Mouse (Mus musculus) lung, adult 2 months (tissue): ENCODE results near the gene Ccr10. TPM values are rescaled to one million over a fixed set of nuclear protein-coding genes. Genes with fewer than 3 reads are reported as not detected.

Experiments
- DNase-seq: peaks from one replicate; pipeline ENCODE4 v3.0.0; 2022
- H3K4me1 ChIP-seq: fragments of 200-500 bp; 2 replicates; pipeline ENCODE4 v1.6.1; 2011; ENCODE audit warnings: low read length; ENCODE audit not compliant: control insufficient read depth, insufficient read depth
- H3K4me3 ChIP-seq: fragments of 200-500 bp; replicated peaks from 2 replicates; pipeline ENCODE3; 2011; ENCODE audit warnings: low read depth, mild to moderate bottlenecking, control low read depth, low read length; ENCODE audit errors: extremely low read depth
- CTCF ChIP-seq: fragments of 200-500 bp; IDR thresholded peaks from 2 replicates; pipeline ENCODE4 v1.5.1; 2011; ENCODE audit warnings: mild to moderate bottlenecking, low read length, control low read depth; ENCODE audit not compliant: insufficient read depth
- POLR2A ChIP-seq: fragments of 200-500 bp; IDR thresholded peaks from 2 replicates; pipeline ENCODE4 v1.6.1; 2011; ENCODE audit warnings: low read depth, mild to moderate bottlenecking, control low read depth, low read length, borderline replicate concordance; ENCODE audit errors: extremely low read depth
- WGBS: fragments of 180-500 bp; shearing (Covaris S2); methylation state at CpG from one replicate; pipeline ENCODE4 v1.1.7; 2018; 5-methylcytosine and 5-hydroxymethylcytosine counted together
- polyA plus RNA-seq: library from polyadenylated mRNA; depleted of rRNA; stranded (reverse); fragments of >200 nt; gene quantifications from 2 replicates; pipeline ENCODE4 v1.2.3, GENCODE M21; 2012; rRNA removed

Ccr10 gene
- polyA plus RNA-seq: 0.45 and 0.62 TPM in 2 replicates

DNA sequence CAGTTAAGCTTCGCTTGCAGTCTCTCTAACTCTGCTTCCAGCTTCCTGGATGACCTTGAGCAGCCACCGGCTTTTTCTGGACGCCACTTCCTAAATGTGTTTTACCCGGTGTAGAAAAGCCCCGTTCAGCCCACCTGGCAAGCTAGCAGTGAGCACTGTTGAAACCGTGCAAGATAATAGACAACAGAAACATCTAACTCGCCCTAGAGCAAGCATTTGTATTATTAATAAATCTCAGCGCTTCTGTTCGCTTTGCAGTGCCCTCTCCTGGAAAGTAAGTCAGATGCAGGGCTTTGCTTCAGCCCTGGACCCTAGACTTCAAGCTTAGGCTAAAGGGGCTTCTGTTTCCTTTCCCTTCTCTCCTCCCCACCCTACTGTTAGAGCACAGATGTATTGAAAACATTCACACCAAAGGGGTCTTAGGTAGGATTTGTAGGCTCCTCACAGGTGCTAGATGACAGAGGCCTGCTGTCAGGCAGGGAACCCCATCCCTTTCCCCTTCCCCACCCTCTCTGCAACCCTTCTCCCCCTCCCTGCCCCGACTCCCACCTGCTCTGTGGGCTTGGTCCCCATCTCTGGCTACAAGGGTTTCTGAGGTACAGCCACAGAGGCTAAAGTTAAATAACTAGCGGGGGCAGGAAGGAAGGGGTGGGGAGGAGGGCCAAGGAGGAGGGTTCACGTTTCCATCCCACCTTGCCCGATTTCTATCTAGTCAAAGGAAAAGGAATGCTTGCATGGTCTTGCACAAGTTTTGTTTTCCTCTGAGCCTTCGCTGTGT lies at the start of gene Ccr10:
Ccr10 (minus strand) TSS at position 593 of the 778 bp plus-strand sequence.
- TF ChIP-seq CTCF: peak; percentile 38
- no peak for TF ChIP-seq POLR2A
- peaks cover 18% of the 10 kb centered on the region for H3K4me1 ChIP-seq
- WGBS: 20% methylated on average over 14 of the region's 14 CpGs
- peak within 1 kb of the TSS; percentile 37 for H3K4me3 ChIP-seq
- no peak for DNase-seq

DNA sequence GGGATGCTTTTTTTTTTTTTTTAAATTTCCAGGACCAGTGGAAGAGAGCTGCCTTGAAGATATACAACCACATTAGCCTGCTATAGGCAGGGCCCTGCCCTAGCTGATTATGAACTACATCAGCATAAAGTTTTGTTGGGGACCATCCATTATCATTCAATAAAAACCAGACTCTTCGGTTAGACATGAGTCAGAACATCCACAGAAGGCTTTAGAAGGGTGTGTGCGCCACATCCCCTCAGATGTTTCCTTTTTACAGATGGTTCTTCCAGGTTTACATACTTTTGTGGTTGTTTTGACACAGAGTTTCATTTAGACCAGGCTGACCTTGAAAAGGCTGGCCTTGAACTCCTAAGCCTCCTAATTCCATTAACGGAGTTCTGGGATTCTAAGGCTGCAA lies 49.1 kb upstream of the Ccr10 start:
- TF ChIP-seq POLR2A: no peak
- TF ChIP-seq CTCF: no peak
- DNase-seq: no peak
- Histone ChIP-seq H3K4me3 (no peak overlapping the region), H3K4me1 (peaks cover 6% of the 10 kb centered on the region; the same call in 1 of the 2 replicates)
- 57% methylated on average over 3 of the region's 3 CpGs for WGBS

DNA sequence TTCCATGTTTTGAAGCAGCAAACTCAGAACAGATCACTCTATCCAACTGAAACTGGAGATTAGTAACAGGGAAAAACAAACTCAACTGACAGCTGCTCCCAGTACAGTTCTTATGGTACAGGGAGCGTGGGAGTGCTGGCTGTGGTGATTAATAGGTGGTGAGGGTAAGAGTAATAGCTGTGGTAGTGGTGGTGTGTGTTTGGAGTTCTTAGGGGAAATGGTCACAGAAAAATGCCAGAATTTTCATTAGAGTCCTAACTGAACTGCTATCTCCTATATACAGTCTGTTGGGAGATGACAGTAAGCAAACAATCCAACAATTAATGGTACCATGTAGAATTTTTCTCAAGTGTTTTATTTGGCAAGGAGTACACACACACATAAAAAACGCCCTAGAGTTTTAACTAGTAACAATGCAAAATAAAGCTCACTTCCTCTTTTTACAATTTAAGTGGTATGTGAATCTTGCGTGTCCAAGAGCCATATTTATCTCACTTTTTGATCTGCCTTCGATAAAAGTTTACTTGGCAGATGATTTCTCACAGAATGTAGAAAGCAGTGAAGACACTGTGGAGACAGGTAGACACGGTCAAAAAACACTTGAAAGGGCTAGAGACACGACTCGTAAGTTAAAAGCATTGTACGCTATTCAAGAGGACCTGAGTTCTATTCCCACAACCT lies 46.2 kb upstream of the Ccr10 start:
- H3K4me1 ChIP-seq: peaks cover 6% of the 10 kb centered on the region; the same call in 1 of the 2 replicates
- TF ChIP-seq POLR2A: no peak
- no peak for TF ChIP-seq CTCF
- 41% methylated on average over 8 of the region's 8 CpGs for WGBS
- no peak overlapping the region for H3K4me3 ChIP-seq
- no peak for DNase-seq

GRCm38 (mm10) chr11:101220853-101221252 lies 45.6 kb upstream of the Ccr10 start:
- WGBS: 21% methylated on average over 2 of the region's 2 CpGs
- Histone ChIP-seq H3K4me3 (no peak overlapping the region), H3K4me1 (peaks cover 6% of the 10 kb centered on the region; the same call in 1 of the 2 replicates)
- no peak for TF ChIP-seq POLR2A
- TF ChIP-seq CTCF: no peak
- DNase-seq: no peak

GRCm38 (mm10) chr11:101218436-101219055 lies 43.3 kb upstream of the Ccr10 start:
- Histone ChIP-seq H3K4me3 (no peak overlapping the region), H3K4me1 (peaks cover 4% of the 10 kb centered on the region; the same call in 1 of the 2 replicates)
- 71% methylated on average over 10 of the region's 10 CpGs for WGBS
- TF ChIP-seq POLR2A (no peak), CTCF (no peak)
- DNase-seq: no peak

GRCm38 (mm10) chr11:101216936-101217335 lies 41.7 kb upstream of the Ccr10 start:
- TF ChIP-seq POLR2A (no peak), CTCF (no peak)
- WGBS: 88% methylated on average over 5 of the region's 5 CpGs
- Histone ChIP-seq H3K4me1 (peaks cover 4% of the 10 kb centered on the region; the same call in 1 of the 2 replicates), H3K4me3 (no peak overlapping the region)
- DNase-seq: no peak

GRCm38 (mm10) chr11:101211970-101212369 lies 36.7 kb upstream of the Ccr10 start:
- no peak for TF ChIP-seq POLR2A
- TF ChIP-seq CTCF: peak; percentile 47; the same call in 1 of the 2 replicates
- 25% methylated on average over 3 of the region's 3 CpGs for WGBS
- Histone ChIP-seq H3K4me1 (no peaks in the 10 kb centered on the region), H3K4me3 (no peak overlapping the region)
- no peak for DNase-seq

DNA sequence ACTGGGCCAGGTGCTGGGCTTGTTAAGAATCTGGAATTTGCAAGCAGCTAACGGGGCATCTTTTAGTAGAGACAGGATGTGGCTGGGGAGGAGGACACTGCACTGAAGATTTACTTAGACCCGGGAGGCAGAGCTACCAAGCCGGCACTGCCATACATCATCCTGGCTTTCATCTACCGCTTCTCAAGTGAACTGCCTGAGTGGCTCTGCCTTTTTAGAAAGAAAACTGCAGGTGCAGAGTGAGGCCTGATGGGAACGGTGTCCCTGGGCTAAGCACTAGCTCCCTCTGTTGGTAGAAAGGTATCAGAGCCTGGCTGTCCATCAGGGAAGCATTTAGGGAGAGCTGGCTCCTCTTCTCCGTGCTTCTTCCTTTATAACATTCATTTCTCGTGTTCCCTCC lies 25.7 kb upstream of the Ccr10 start:
- WGBS: 29% methylated on average over 7 of the region's 7 CpGs
- H3K4me1 ChIP-seq: no peaks in the 10 kb centered on the region
- H3K4me3 ChIP-seq: no peak overlapping the region
- DNase-seq: no peak
- TF ChIP-seq POLR2A: no peak
- peak; percentile 84 for TF ChIP-seq CTCF

GRCm38 (mm10) chr11:101199555-101199954 lies 24.3 kb upstream of the Ccr10 start:
- no peak overlapping the region for H3K4me3 ChIP-seq
- 88% methylated on average over 3 of the region's 3 CpGs for WGBS
- H3K4me1 ChIP-seq: no peaks in the 10 kb centered on the region; the same call in 1 of the 2 replicates
- TF ChIP-seq CTCF: no peak
- TF ChIP-seq POLR2A: no peak
- no peak for DNase-seq

DNA sequence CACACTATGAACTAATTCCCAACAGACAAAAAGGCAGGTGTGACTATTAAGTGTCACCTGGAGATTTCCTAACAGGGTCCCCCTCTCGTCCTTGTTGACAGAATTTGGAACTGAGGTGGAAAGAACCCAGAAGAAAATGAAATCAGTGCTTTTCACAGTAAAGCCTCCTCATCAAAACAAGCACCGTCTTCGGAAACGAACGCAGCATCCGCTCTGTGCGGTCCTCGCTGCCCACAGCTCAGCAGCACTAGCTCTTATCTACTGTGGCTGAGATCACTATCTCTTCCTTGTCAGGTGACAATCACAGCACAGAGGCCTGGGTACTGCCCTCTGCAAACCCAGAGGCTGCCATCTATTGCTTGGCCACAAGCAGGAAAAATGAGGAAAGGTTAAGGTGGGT lies 20.9 kb upstream of the Ccr10 start:
- 69% methylated on average over 8 of the region's 8 CpGs for WGBS
- no peak for TF ChIP-seq CTCF
- TF ChIP-seq POLR2A: no peak
- H3K4me3 ChIP-seq: no peak overlapping the region
- no peaks in the 10 kb centered on the region; the same call in 1 of the 2 replicates for H3K4me1 ChIP-seq
- DNase-seq: no peak
